Mouse (Mus musculus): ENCODE data around the gene Nek11. TPM values are rescaled to one million over a fixed set of nuclear protein-coding genes. Genes with fewer than 3 reads are reported as not detected.

Gene Nek11
- polyA plus RNA-seq, 1 experiment from 2014 or later: 0.95 TPM

DNA sequence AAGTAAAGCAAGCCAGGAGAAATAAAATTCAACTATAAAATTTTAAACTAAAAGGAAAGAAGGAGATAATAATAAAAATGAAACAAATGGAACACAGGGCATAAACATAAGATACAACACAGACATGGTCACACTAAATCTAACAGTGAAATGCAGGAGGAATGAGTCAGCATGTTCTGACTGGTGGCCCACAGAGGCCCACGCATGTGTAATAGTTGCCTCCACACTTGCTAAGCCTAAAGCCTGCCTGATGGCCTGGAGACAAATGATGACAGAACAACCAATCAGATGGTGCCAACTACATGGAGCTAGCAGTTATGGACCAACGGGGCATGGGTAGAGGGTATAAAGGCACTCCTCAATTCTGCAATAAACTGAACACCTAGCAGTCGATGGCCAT lies 93.1 kb downstream of the Nek11 start:
- H3K27me3 ChIP-seq (ENCODE audit: insufficient read depth, low read length): no peaks in the 10 kb centered on the region
- H3K4me2 ChIP-seq (ENCODE audit: low read length): no peak overlapping the region
- no peaks in the 10 kb centered on the region for H3K4me1 ChIP-seq (replicated peaks; ENCODE audit: insufficient read depth, low read length)
- no peak overlapping the region for H3K9ac ChIP-seq (ENCODE audit: low read depth, low read length)
- H3K36me3 ChIP-seq (ENCODE audit: insufficient read depth, low read length): no peaks in the 10 kb centered on the region
- H3K27ac ChIP-seq: no peak overlapping the region
- 83% methylated on average over 3 of the region's 3 CpGs for WGBS
- H3K9me3 ChIP-seq (replicated peaks; ENCODE audit: low read length): no peaks in the 10 kb centered on the region
- no peak for ATAC-seq (replicated peaks; ENCODE audit: low FRiP score, low read depth)
- TF ChIP-seq CTCF (IDR thresholded peaks at IDR 0.05; ENCODE audit: low read depth): no peak
- H3K4me3 ChIP-seq (replicated peaks; ENCODE audit: low read depth, low read length): no peak overlapping the region
- no peak for DNase-seq (ENCODE audit: low spot score)

DNA sequence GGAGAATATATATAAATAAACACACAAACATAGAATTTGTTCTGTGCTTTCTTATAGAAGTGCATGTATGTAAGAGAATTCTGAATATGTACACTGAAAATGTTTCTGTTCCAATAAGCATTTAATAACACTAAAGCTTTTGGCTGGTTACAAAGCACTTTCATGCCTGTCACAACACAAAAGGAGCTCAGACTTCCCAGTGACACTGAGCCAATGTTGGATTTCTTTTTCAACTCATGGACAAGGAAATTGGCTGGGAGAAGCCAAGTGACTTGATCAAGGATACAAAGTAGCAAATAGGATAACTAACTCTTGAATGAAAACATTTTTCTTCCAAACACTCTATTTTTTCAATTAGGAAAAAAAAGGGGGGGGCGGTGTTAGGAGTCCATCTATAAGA lies 93.9 kb downstream of the Nek11 start:
- Histone ChIP-seq H3K9ac (ENCODE audit: low read depth, low read length) (no peak overlapping the region), H3K4me2 (ENCODE audit: low read length) (no peak overlapping the region), H3K36me3 (ENCODE audit: insufficient read depth, low read length) (no peaks in the 10 kb centered on the region), H3K4me1 (replicated peaks; ENCODE audit: insufficient read depth, low read length) (no peaks in the 10 kb centered on the region), H3K27me3 (ENCODE audit: insufficient read depth, low read length) (no peaks in the 10 kb centered on the region), H3K9me3 (replicated peaks; ENCODE audit: low read length) (no peaks in the 10 kb centered on the region), H3K27ac (no peak overlapping the region), H3K4me3 (replicated peaks; ENCODE audit: low read depth, low read length) (no peak overlapping the region)
- DNase-seq (ENCODE audit: low spot score): no peak
- TF ChIP-seq CTCF (IDR thresholded peaks at IDR 0.05; ENCODE audit: low read depth): no peak
- no peak for ATAC-seq (replicated peaks; ENCODE audit: low FRiP score, low read depth)
- 97% methylated on average over 1 of the region's 1 CpGs for WGBS

DNA sequence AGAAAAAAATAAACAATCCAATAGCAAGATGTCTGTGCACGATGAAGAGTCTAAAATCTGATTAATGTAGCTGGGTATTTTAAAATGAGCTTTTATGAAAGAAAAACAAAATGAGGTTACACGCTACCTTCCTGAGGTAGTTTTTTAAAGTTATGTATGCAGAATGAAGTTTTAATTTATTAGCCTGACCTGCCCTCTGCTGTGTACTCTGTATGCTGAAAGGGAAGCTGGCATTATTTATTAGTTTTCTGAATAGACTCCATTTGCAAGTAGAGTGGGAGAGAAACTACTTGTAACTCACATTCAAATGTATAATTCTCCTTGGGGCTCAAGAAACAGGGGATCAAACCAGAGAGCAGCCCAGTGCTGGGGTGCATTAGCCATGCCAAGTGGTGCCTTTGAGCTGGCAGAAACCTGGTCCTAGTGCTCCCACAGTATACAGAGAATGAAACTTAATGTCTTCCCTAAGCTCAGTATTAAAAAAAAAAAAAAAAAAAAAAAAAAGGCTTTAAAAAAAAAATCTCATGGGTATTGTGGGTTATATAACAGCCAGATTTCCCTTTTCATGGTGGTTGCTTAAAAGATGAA lies 94.5 kb downstream of the Nek11 start:
- Histone ChIP-seq H3K27ac (no peak overlapping the region), H3K9me3 (replicated peaks; ENCODE audit: low read length) (no peaks in the 10 kb centered on the region), H3K9ac (ENCODE audit: low read depth, low read length) (no peak overlapping the region), H3K4me2 (ENCODE audit: low read length) (no peak overlapping the region), H3K4me3 (replicated peaks; ENCODE audit: low read depth, low read length) (no peak overlapping the region), H3K4me1 (replicated peaks; ENCODE audit: insufficient read depth, low read length) (no peaks in the 10 kb centered on the region), H3K27me3 (ENCODE audit: insufficient read depth, low read length) (no peaks in the 10 kb centered on the region), H3K36me3 (ENCODE audit: insufficient read depth, low read length) (no peaks in the 10 kb centered on the region)
- WGBS: 59% methylated on average over 2 of the region's 2 CpGs
- TF ChIP-seq CTCF (IDR thresholded peaks at IDR 0.05; ENCODE audit: low read depth): no peak
- ATAC-seq (replicated peaks; ENCODE audit: low FRiP score, low read depth): no peak
- no peak for DNase-seq (ENCODE audit: low spot score)

DNA sequence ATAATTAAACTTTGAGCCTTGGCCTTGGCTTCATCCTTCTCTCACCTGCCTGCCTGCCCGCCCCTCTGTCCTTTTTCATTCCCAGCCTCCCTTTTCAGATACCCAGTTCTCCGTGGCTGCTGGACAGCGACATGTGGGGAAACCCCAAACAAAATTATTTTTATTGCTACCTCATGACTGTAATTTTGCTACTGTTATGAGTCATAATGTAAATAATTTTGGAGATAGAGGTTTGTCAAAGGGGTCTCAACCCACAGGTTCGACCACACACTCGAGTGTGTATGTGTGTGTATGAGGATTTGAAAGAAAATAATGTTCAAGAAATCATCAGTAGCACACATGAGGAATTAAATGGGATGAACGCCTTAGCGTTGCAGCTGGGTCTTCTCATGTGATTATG lies 110.7 kb downstream of the Nek11 start:
- Histone ChIP-seq H3K36me3 (ENCODE audit: insufficient read depth, low read length) (no peaks in the 10 kb centered on the region), H3K4me1 (replicated peaks; ENCODE audit: insufficient read depth, low read length) (no peaks in the 10 kb centered on the region), H3K4me3 (replicated peaks; ENCODE audit: low read depth, low read length) (no peak overlapping the region), H3K9ac (ENCODE audit: low read depth, low read length) (no peak overlapping the region), H3K4me2 (ENCODE audit: low read length) (no peak overlapping the region), H3K9me3 (replicated peaks; ENCODE audit: low read length) (no peaks in the 10 kb centered on the region), H3K27ac (no peak overlapping the region), H3K27me3 (ENCODE audit: insufficient read depth, low read length) (no peaks in the 10 kb centered on the region)
- peak; percentile 5 for DNase-seq (ENCODE audit: low spot score)
- TF ChIP-seq CTCF (IDR thresholded peaks at IDR 0.05; ENCODE audit: low read depth): no peak
- 29% methylated on average over 7 of the region's 7 CpGs for WGBS
- ATAC-seq (replicated peaks; ENCODE audit: low FRiP score, low read depth): no peak

DNA sequence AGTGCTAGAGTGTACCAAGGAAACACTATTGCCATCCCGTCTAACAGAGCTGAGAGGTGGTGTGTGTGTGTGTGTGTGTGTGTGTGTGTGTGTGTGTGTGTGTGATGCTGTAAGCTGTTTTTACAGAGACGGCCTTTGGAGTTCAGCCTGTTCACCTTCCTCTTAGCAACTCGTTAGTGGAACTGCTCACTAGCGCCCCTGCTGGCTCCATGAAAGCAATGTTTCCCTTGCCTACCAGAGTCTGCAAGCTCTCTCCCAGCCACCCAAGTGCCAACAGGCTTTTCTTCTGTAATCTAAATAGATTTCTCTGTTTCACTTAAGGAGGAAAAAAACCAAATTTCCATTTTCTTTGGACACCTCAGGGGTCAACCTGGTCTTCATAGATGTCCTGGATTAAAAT lies 112.6 kb downstream of the Nek11 start:
- no peaks in the 10 kb centered on the region for H3K36me3 ChIP-seq (ENCODE audit: insufficient read depth, low read length)
- H3K4me2 ChIP-seq (ENCODE audit: low read length): no peak overlapping the region
- ATAC-seq (replicated peaks; ENCODE audit: low FRiP score, low read depth) (no peak), DNase-seq (ENCODE audit: low spot score) (peak; percentile 27)
- 37% methylated on average over 4 of the region's 4 CpGs for WGBS
- no peaks in the 10 kb centered on the region for H3K9me3 ChIP-seq (replicated peaks; ENCODE audit: low read length)
- no peaks in the 10 kb centered on the region for H3K27me3 ChIP-seq (ENCODE audit: insufficient read depth, low read length)
- H3K9ac ChIP-seq (ENCODE audit: low read depth, low read length): no peak overlapping the region
- no peak overlapping the region for H3K27ac ChIP-seq
- no peak overlapping the region for H3K4me3 ChIP-seq (replicated peaks; ENCODE audit: low read depth, low read length)
- TF ChIP-seq CTCF (IDR thresholded peaks at IDR 0.05; ENCODE audit: low read depth): peak; percentile 59
- H3K4me1 ChIP-seq (replicated peaks; ENCODE audit: insufficient read depth, low read length): no peaks in the 10 kb centered on the region

DNA sequence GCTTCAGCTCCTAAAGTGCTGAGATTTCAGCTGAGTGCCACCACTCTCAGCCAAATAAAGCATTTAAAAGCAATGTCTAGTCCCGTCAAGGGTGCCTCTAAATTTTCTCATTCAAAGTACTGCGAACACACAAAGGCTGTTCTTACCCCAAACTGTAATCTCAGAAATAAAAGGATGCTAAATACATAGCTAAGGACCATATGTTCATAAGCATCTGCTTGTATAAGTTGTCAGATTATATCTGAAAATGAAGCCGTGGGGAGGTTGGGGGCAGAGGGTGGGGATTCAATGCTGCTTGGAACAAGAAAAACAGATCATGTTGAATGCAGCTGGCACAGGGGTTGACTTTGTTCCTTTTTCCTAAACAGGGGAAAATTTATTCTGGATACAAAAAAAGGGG lies 120.4 kb downstream of the Nek11 start:
- Histone ChIP-seq H3K4me3 (replicated peaks; ENCODE audit: low read depth, low read length) (no peak overlapping the region), H3K27ac (no peak overlapping the region), H3K27me3 (ENCODE audit: insufficient read depth, low read length) (no peaks in the 10 kb centered on the region), H3K36me3 (ENCODE audit: insufficient read depth, low read length) (no peaks in the 10 kb centered on the region), H3K4me1 (replicated peaks; ENCODE audit: insufficient read depth, low read length) (no peaks in the 10 kb centered on the region), H3K9ac (ENCODE audit: low read depth, low read length) (no peak overlapping the region), H3K9me3 (replicated peaks; ENCODE audit: low read length) (no peaks in the 10 kb centered on the region), H3K4me2 (ENCODE audit: low read length) (no peak overlapping the region)
- WGBS: 84% methylated on average over 3 of the region's 3 CpGs
- DNase-seq (ENCODE audit: low spot score) (no peak), ATAC-seq (replicated peaks; ENCODE audit: low FRiP score, low read depth) (no peak)
- TF ChIP-seq CTCF (IDR thresholded peaks at IDR 0.05; ENCODE audit: low read depth): no peak

DNA sequence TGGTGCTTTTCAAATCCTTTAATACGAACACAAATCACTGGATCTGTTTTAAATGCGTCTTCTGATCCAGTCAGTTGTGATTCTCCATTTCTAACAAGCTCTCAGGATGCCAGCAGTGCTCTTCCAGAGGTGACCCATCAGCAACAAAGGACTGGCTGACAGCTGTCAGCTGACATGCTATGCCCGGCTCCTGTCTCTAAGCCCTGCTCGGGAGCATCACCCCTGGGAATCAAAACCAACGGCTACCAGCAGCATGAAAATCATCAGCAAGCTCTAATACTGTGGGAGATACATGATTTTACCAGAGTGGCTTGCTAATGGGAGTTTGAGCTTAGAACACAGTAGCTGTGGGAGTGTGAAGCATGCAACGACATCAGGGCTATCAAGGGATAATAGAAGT lies 121.0 kb downstream of the Nek11 start:
- Histone ChIP-seq H3K9me3 (replicated peaks; ENCODE audit: low read length) (no peaks in the 10 kb centered on the region), H3K27me3 (ENCODE audit: insufficient read depth, low read length) (no peaks in the 10 kb centered on the region), H3K36me3 (ENCODE audit: insufficient read depth, low read length) (no peaks in the 10 kb centered on the region), H3K4me3 (replicated peaks; ENCODE audit: low read depth, low read length) (no peak overlapping the region), H3K27ac (no peak overlapping the region), H3K9ac (ENCODE audit: low read depth, low read length) (no peak overlapping the region), H3K4me1 (replicated peaks; ENCODE audit: insufficient read depth, low read length) (no peaks in the 10 kb centered on the region), H3K4me2 (ENCODE audit: low read length) (no peak overlapping the region)
- DNase-seq (ENCODE audit: low spot score) (no peak), ATAC-seq (replicated peaks; ENCODE audit: low FRiP score, low read depth) (no peak)
- no peak for TF ChIP-seq CTCF (IDR thresholded peaks at IDR 0.05; ENCODE audit: low read depth)
- 61% methylated on average over 6 of the region's 6 CpGs for WGBS
